Mouse (Mus musculus): ENCODE data around the gene Zfp42.

The Zfp42 gene

GRCm38 (mm10) chr8:43251653-43252052 is 55.1 kb downstream of the Zfp42 start:
- intact Hi-C loops (cut with DNase I) = no loop called here

DNA sequence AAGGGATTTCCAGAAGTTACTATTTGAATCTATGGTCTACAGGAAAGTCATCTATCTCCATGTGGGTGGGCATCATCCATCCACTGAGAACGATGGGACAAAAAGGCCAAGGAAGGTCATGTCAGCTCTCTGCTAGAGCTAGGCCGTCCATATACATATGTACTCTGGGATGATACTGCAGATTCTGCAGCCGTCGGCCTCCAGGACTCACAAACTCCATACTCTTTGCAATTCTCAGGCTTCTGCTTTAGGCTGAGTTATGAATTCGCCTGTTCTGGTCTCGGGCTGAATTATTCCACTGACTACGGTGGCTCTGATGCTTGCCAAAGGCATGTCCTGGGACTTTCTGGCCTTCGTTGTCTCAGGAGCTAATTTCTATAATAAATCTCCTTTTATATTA is 58.1 kb downstream of the Zfp42 start:
- intact Hi-C loops (cut with DNase I) = no loop called here
